Mouse (Mus musculus) heart, postnatal 0 days (tissue): ENCODE measurements around the gene Ncapg.

Experiments
- CTCF ChIP-seq: IDR thresholded peaks from 2 replicates; pipeline ENCODE4 v1.5.1; 2016; ENCODE audit warnings: antibody characterized with exemption, control low read depth, low read depth
- EP300 ChIP-seq: IDR thresholded peaks from 2 replicates; pipeline ENCODE4 v1.6.1; 2016; ENCODE audit warnings: antibody characterized with exemption, low read depth

DNA sequence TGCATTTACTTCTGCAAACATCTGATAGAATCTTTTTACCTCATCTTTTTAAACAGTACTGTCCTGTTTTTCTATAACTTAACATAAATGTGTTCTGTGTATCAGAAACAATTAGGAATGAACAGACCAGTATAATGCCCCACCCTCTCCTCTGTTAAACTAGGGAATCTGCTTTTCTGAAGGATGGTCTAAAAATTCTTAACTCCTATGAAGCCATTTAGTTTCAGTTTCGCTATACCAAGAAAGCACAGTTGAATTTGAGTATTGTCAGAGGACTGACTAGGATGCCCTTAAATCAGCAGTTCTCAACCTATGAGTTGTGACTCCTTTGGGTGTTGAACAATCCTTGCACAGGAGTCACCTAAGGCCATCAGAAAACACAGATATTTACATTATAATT is 5.3 kb downstream of the Ncapg start:
- no peak for TF ChIP-seq CTCF
- TF ChIP-seq EP300: no peak
